Mouse (Mus musculus) bone marrow, adult 2 months (tissue): ENCODE data around the gene Gar1.

ENCODE experiments used
- CTCF ChIP-seq: fragments of 200-500 bp; IDR thresholded peaks from 2 replicates; pipeline ENCODE4 v1.5.1; 2011; ENCODE audit warnings: low read length, control low read depth; ENCODE audit not compliant: control insufficient read depth, insufficient read depth
- POLR2A ChIP-seq: fragments of 200-500 bp; IDR thresholded peaks from 2 replicates; pipeline ENCODE4 v1.6.1; 2011; ENCODE audit warnings: low read depth, mild to moderate bottlenecking, control low read depth, low read length, borderline replicate concordance; ENCODE audit not compliant: control insufficient read depth

GRCm38 (mm10) chr3:129846846-129847245, 15.7 kb upstream of the Gar1 start:
- TF ChIP-seq CTCF (no peak), POLR2A (no peak)
